Mouse (Mus musculus): ENCODE results near the gene Lce1b. TPM values are rescaled to one million over a fixed set of nuclear protein-coding genes. Genes with fewer than 3 reads are reported as not detected.
"Not testable (repeated sequence)": the region's sequence is repeated elsewhere in the genome, so short reads cannot be mapped to it uniquely, and the experiment has no call there.

Gene Lce1b
- not detected for total RNA-seq (2021)

- intact Hi-C loops (cut with DNase I): no loop called here
Measured at GRCm38 (mm10) chr3:92656826-92657225, at the start of gene Lce1b. TSS of gene Lce1b (minus strand) at chr3:92656926.

GRCm38 (mm10) chr3:92694613-92695012 lies 37.9 kb upstream of the Lce1b start:
- no peak for DNase-seq (ENCODE audit: low spot score)
- intact Hi-C loops (cut with DNase I): no loop called here

More at GRCm38 (mm10) chr3:92656826-92657225, at the start of gene Lce1b:
- DNase-seq (ENCODE audit: low spot score): no peak

GRCm38 (mm10) chr3:92691688-92692087 lies 35.0 kb upstream of the Lce1b start:
- DNase-seq (ENCODE audit: low spot score): no peak
- intact Hi-C loops (cut with DNase I): no loop called here

- DNase-seq (ENCODE audit: low spot score); intact Hi-C loops (cut with DNase I): not testable (repeated sequence)
Measured at GRCm38 (mm10) chr3:92689154-92689553, 32.4 kb upstream of the Lce1b start.

- intact Hi-C loops (cut with DNase I): no loop called here
Measured at GRCm38 (mm10) chr3:92687110-92687509, 30.4 kb upstream of the Lce1b start, which contains the start of gene Lce1d. TSS of gene Lce1d (minus strand) at chr3:92687210.

GRCm38 (mm10) chr3:92678947-92679346 lies 22.2 kb upstream of the Lce1b start, which contains the start of gene Lce1c:
TSS of gene Lce1c (plus strand) at chr3:92679247.
- no peak for DNase-seq (ENCODE audit: low spot score)
- intact Hi-C loops (cut with DNase I): no loop called here

More at GRCm38 (mm10) chr3:92687110-92687509, 30.4 kb upstream of the Lce1b start, which contains the start of gene Lce1d:
- no peak for DNase-seq (ENCODE audit: low spot score)

GRCm38 (mm10) chr3:92670215-92670614 lies 13.5 kb upstream of the Lce1b start, which contains the start of gene Lce1a2:
TSS of gene Lce1a2 (minus strand) at chr3:92670315.
- intact Hi-C loops (cut with DNase I): no loop called here
- DNase-seq (ENCODE audit: low spot score): no peak

- DNase-seq (ENCODE audit: low spot score): no peak
- intact Hi-C loops (cut with DNase I): no loop called here
Measured at GRCm38 (mm10) chr3:92648207-92648606, 8.5 kb downstream of the Lce1b start, which contains the start of gene Lce1a1. TSS of gene Lce1a1 (minus strand) at chr3:92648307.

- DNase-seq (ENCODE audit: low spot score): no peak
Measured at GRCm38 (mm10) chr3:92639854-92640253, 16.9 kb downstream of the Lce1b start.

GRCm38 (mm10) chr3:92638653-92638991 lies 18.1 kb downstream of the Lce1b start:
- intact Hi-C loops (cut with DNase I): no loop called here
- DNase-seq (ENCODE audit: low spot score): no peak

More at GRCm38 (mm10) chr3:92639854-92640253, 16.9 kb downstream of the Lce1b start:
- intact Hi-C loops (cut with DNase I): no loop called here

GRCm38 (mm10) chr3:92637745-92638652 lies 18.7 kb downstream of the Lce1b start:
- no peak for DNase-seq (ENCODE audit: low spot score)
- intact Hi-C loops (cut with DNase I): no loop called here

- intact Hi-C loops (cut with DNase I): no loop called here
Measured at GRCm38 (mm10) chr3:92621560-92621959, 35.2 kb downstream of the Lce1b start, which contains the start of gene Lce6a. TSS of gene Lce6a (minus strand) at chr3:92621660.

GRCm38 (mm10) chr3:92609804-92610203 lies 46.9 kb downstream of the Lce1b start:
- no peak for DNase-seq (ENCODE audit: low spot score)
- intact Hi-C loops (cut with DNase I): no loop called here

More at GRCm38 (mm10) chr3:92621560-92621959, 35.2 kb downstream of the Lce1b start, which contains the start of gene Lce6a:
- DNase-seq (ENCODE audit: low spot score): no peak

GRCm38 (mm10) chr3:92607392-92607791 lies 49.3 kb downstream of the Lce1b start, which contains the start of gene 2210017I01Rik:
TSS of gene 2210017I01Rik (minus strand) at chr3:92607492.
- no peak for DNase-seq (ENCODE audit: low spot score)
- intact Hi-C loops (cut with DNase I): no loop called here

Other genes with a start within 250 kb of the Lce1b start
- not detected for gene Sprr2i, start 248.9 kb downstream of the Lce1b start, total RNA-seq (2021)
- gene Sprr2j-ps, start 238.8 kb downstream of the Lce1b start, total RNA-seq (2021): not detected
- 1 to 10 TPM; 2.8 to 4.8 TPM for gene Gm9774, start 227.5 kb downstream of the Lce1b start, total RNA-seq (2021)
- not detected for gene Sprr2k, start 224.3 kb downstream of the Lce1b start, total RNA-seq (2021)
- gene Sprr1b, start 218.1 kb downstream of the Lce1b start, total RNA-seq (2021): not detected
- not detected for gene Sprr3, start 198.2 kb downstream of the Lce1b start, total RNA-seq (2021)
- gene Sprr1a, start 171.0 kb downstream of the Lce1b start, total RNA-seq (2021): not detected
- gene Sprr4, start 156.4 kb downstream of the Lce1b start, total RNA-seq (2021): not detected
- gene 2310046K23Rik, start 122.4 kb downstream of the Lce1b start, total RNA-seq (2021): not detected
- not detected for gene Ivl, start 83.2 kb downstream of the Lce1b start, total RNA-seq (2021)
- gene Smcp, start 67.9 kb downstream of the Lce1b start, total RNA-seq (2021): not detected
- gene 2210017I01Rik, start 49.4 kb downstream of the Lce1b start, total RNA-seq (2021): not detected
- not detected for gene Lce6a, start 35.3 kb downstream of the Lce1b start, total RNA-seq (2021)
- not detected for gene Lce1a1, start 8.6 kb downstream of the Lce1b start, total RNA-seq (2021)
- gene Lce1a2, start 13.4 kb upstream of the Lce1b start, total RNA-seq (2021): not detected
- gene Lce1c, start 22.3 kb upstream of the Lce1b start, total RNA-seq (2021): not detected
- gene Lce1d, start 30.3 kb upstream of the Lce1b start, total RNA-seq (2021): not detected
- not detected for gene Lce1e, start 52.1 kb upstream of the Lce1b start, total RNA-seq (2021)
- gene Lce1f, start 63.4 kb upstream of the Lce1b start, total RNA-seq (2021): not detected
- not detected for gene Gm38119, start 82.2 kb upstream of the Lce1b start, total RNA-seq (2021)
- gene Lce1g, start 95.4 kb upstream of the Lce1b start, total RNA-seq (2021): not detected
- gene Lce1h, start 108.1 kb upstream of the Lce1b start, total RNA-seq (2021): not detected
- not detected for gene Lce1i, start 122.0 kb upstream of the Lce1b start, total RNA-seq (2021)
- not detected for gene Lce1j, start 133.6 kb upstream of the Lce1b start, total RNA-seq (2021)
- gene Lce1k, start 151.0 kb upstream of the Lce1b start, total RNA-seq (2021): not detected
- not detected for gene Kprp, start 170.3 kb upstream of the Lce1b start, total RNA-seq (2021)
- not detected for gene Lce1l, start 194.4 kb upstream of the Lce1b start, total RNA-seq (2021)
- gene 2310050C09Rik, start 213.3 kb upstream of the Lce1b start, total RNA-seq (2021): not detected

Data from heart, postnatal 25 days (tissue).